Mouse (Mus musculus): ENCODE data around the gene Cwc25. TPM values are rescaled to one million over a fixed set of nuclear protein-coding genes. Genes with fewer than 3 reads are reported as not detected.

The Cwc25 gene
- polyA plus RNA-seq, 1 experiment = 8.3 TPM

- no peak for DNase-seq (ENCODE audit: low read depth)
Measured at GRCm38 (mm10) chr11:97700003-97700745, 66.2 kb downstream of the Cwc25 start, which contains the start of gene Pcgf2. Pcgf2 (minus strand) TSS chr11:97700497.

- DNase-seq (ENCODE audit: low read depth) = no peak
Measured at GRCm38 (mm10) chr11:97699626-97700002, 66.7 kb downstream of the Cwc25 start.

- no peak for DNase-seq (ENCODE audit: low read depth)
Measured at GRCm38 (mm10) chr11:97698741-97699611, 67.4 kb downstream of the Cwc25 start.

GRCm38 (mm10) chr11:97697891-97698529 is 68.3 kb downstream of the Cwc25 start:
- DNase-seq (ENCODE audit: low read depth) = no peak

- DNase-seq (ENCODE audit: low read depth) = no peak
Measured at GRCm38 (mm10) chr11:97697199-97697890, 69.0 kb downstream of the Cwc25 start.

GRCm38 (mm10) chr11:97696669-97697068 is 69.7 kb downstream of the Cwc25 start:
- DNase-seq (ENCODE audit: low read depth) = no peak

- no peak for DNase-seq (ENCODE audit: low read depth)
Measured at GRCm38 (mm10) chr11:97695712-97696401, 70.5 kb downstream of the Cwc25 start.

Other genes starting within 250 kb of the Cwc25 start
- 0.77 and 1.2 TPM in 2 replicates for gene Srcin1, start 190.4 kb downstream of the Cwc25 start, polyA plus RNA-seq (2012; rRNA removed)
- 0.51 and 0.62 TPM in 2 replicates for gene Epop, start 136.9 kb downstream of the Cwc25 start, polyA plus RNA-seq (2012; rRNA removed)
- 24.5 and 28.8 TPM in 2 replicates for gene Mllt6, start 103.1 kb downstream of the Cwc25 start, polyA plus RNA-seq (2012; rRNA removed)
- 54.1 and 83.1 TPM in 2 replicates for gene Cisd3, start 80.7 kb downstream of the Cwc25 start, polyA plus RNA-seq (2012; rRNA removed)
- 33.7 and 43.8 TPM in 2 replicates for gene Pcgf2, start 66.1 kb downstream of the Cwc25 start, polyA plus RNA-seq (2012; rRNA removed)
- gene Psmb3, start 63.2 kb downstream of the Cwc25 start, polyA plus RNA-seq (2012; rRNA removed) = 327 and 453 TPM in 2 replicates
- 16.5 and 17.9 TPM in 2 replicates for gene Pip4k2b, start 21.9 kb downstream of the Cwc25 start, polyA plus RNA-seq (2012; rRNA removed)
- 0.70 TPM in 1 of 2 replicates, not detected in the other for gene 1700001P01Rik, start 9.4 kb upstream of the Cwc25 start, polyA plus RNA-seq (2012; rRNA removed)
- 161 and 167 TPM in 2 replicates for gene Rpl23, start 15.9 kb upstream of the Cwc25 start, polyA plus RNA-seq (2012; rRNA removed)
- 106 and 107 TPM in 2 replicates for gene Lasp1, start 32.4 kb upstream of the Cwc25 start, polyA plus RNA-seq (2012; rRNA removed)
- gene B230217C12Rik, start 74.2 kb upstream of the Cwc25 start, polyA plus RNA-seq (2012; rRNA removed) = 1.3 and 2.1 TPM in 2 replicates
- gene Fbxo47, start 117.6 kb upstream of the Cwc25 start, polyA plus RNA-seq (2012; rRNA removed) = 0.39 and 1.2 TPM in 2 replicates
- gene Plxdc1, start 219.9 kb upstream of the Cwc25 start, polyA plus RNA-seq (2012; rRNA removed) = 5.6 and 9.0 TPM in 2 replicates
- 2.1 and 2.2 TPM in 2 replicates for gene Arl5c, start 229.6 kb upstream of the Cwc25 start, polyA plus RNA-seq (2012; rRNA removed)

All from gonadal fat pad, adult 2 months (tissue).